Mouse (Mus musculus) forebrain, embryonic 13.5 days (tissue): ENCODE data around the gene Pdgfra. TPM values are rescaled to one million over a fixed set of nuclear protein-coding genes. Genes with fewer than 3 reads are reported as not detected.

Experiments used
- ATAC-seq: fragments of 200-750 bp; cut with Nextera tagmentation; 2 replicates; pipeline ENCODE4 v1.8.0; 2017
- H3K27ac ChIP-seq: fragments of 300-500 bp; sonication (generic); 2 replicates; pipeline ENCODE4 v1.5.1; 2015; ENCODE audit warnings: inconsistent platforms, mild to moderate bottlenecking, moderate library complexity
- H3K27me3 ChIP-seq: fragments of 300-500 bp; sonication (generic); 2 replicates; pipeline ENCODE4 v1.6.1; 2015; ENCODE audit warnings: mild to moderate bottlenecking, inconsistent platforms
- H3K36me3 ChIP-seq: fragments of 300-500 bp; sonication (generic); 2 replicates; pipeline ENCODE4 v1.6.1; 2015; ENCODE audit warnings: mild to moderate bottlenecking, inconsistent platforms; ENCODE audit not compliant: poor library complexity, severe bottlenecking
- H3K4me1 ChIP-seq: fragments of 300-500 bp; sonication (generic); 2 replicates; pipeline ENCODE4 v1.6.1; 2015; ENCODE audit warnings: inconsistent platforms
- H3K4me2 ChIP-seq: fragments of 300-500 bp; sonication (generic); 2 replicates; pipeline ENCODE4 v1.6.1; 2015; ENCODE audit warnings: inconsistent platforms, mild to moderate bottlenecking, moderate library complexity
- H3K4me3 ChIP-seq: fragments of 300-500 bp; sonication (generic); 2 replicates; pipeline ENCODE4 v1.5.1; 2015; ENCODE audit warnings: mild to moderate bottlenecking, inconsistent platforms
- H3K9ac ChIP-seq: fragments of 300-500 bp; sonication (generic); 2 replicates; pipeline ENCODE4 v1.6.1; 2015; ENCODE audit warnings: mild to moderate bottlenecking, inconsistent platforms
- H3K9me3 ChIP-seq: fragments of 300-500 bp; sonication (generic); replicated peaks from 2 replicates; pipeline ENCODE4 v1.6.1; 2016; ENCODE audit warnings: inconsistent platforms
- WGBS: fragments of 180-500 bp; shearing (Covaris S2); methylation state at CpG from one replicate; pipeline ENCODE4 v1.1.7; 2015; 5-methylcytosine and 5-hydroxymethylcytosine counted together
- polyA plus RNA-seq: library from polyadenylated mRNA; unstranded; fragments of >200 nt; fragmentation: Nextera tagmentation; extraction: Ambion mirVana; gene quantifications from 2 replicates; pipeline ENCODE4 v1.2.1, GENCODE M21; 2015

Gene Pdgfra
- 4.1 and 4.9 TPM in 2 replicates for polyA plus RNA-seq

GRCm38 (mm10) chr5:75152021-75152425 is at the start of gene Pdgfra:
Gene Pdgfra (plus strand): TSS chr5:75152292.
- WGBS, result 2% methylated on average over 10 of the region's 10 CpGs
- Histone ChIP-seq H3K27me3 (peaks cover 96% of the 10 kb centered on the region), H3K36me3 (no peaks in the 10 kb centered on the region), H3K9ac (no peak within 1 kb of the TSS), H3K4me3 (peak within 1 kb of the TSS; percentile 28), H3K4me1 (peaks cover 69% of the 10 kb centered on the region), H3K27ac (no peak within 1 kb of the TSS), H3K4me2 (peak within 1 kb of the TSS; percentile 54), H3K9me3 (no peaks in the 10 kb centered on the region)
- ATAC-seq, result no peak

GRCm38 (mm10) chr5:75106511-75106910 is 45.6 kb upstream of the Pdgfra start:
- WGBS, result 53% methylated on average over 3 of the region's 3 CpGs
- no peak for ATAC-seq
- no peak overlapping the region for H3K4me2 ChIP-seq

DNA sequence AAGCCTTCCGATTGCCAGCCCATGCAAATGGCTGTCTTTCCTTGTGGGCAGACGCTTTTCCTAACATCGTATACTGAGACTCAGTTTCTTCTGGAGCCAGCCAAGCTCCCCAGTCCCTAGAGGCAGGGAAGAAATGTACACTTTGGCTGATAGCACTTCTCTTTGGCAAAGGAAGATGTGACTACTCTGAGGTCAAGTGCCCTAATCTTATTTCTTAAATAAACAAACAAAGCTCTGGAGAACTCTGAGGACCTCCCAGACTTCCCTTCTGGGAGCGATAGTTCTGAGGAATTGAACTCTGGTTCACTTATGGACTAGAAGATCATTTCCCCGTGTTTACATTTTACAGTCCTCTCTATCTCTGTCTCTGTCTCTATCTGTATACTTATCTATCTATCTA is 42.7 kb upstream of the Pdgfra start:
- no peak for ATAC-seq
- H3K9me3 ChIP-seq, result peaks cover 4% of the 10 kb centered on the region; the same call in 1 of the 2 replicates
- no peak overlapping the region for H3K27ac ChIP-seq
- no peak overlapping the region for H3K4me3 ChIP-seq
- no peaks in the 10 kb centered on the region for H3K4me1 ChIP-seq
- no peak overlapping the region for H3K4me2 ChIP-seq
- no peaks in the 10 kb centered on the region for H3K36me3 ChIP-seq
- H3K9ac ChIP-seq, result no peak overlapping the region
- 79% methylated on average over 5 of the region's 5 CpGs for WGBS
- peaks cover 9% of the 10 kb centered on the region; the same call in 1 of the 2 replicates for H3K27me3 ChIP-seq

More at GRCm38 (mm10) chr5:75106511-75106910, 45.6 kb upstream of the Pdgfra start:
- Histone ChIP-seq H3K9me3 (peaks cover 4% of the 10 kb centered on the region; the same call in 1 of the 2 replicates), H3K4me1 (no peaks in the 10 kb centered on the region), H3K9ac (no peak overlapping the region), H3K27ac (no peak overlapping the region), H3K36me3 (no peaks in the 10 kb centered on the region), H3K27me3 (peaks cover 18% of the 10 kb centered on the region; the same call in 1 of the 2 replicates), H3K4me3 (no peak overlapping the region)

GRCm38 (mm10) chr5:75111781-75112180 is 40.3 kb upstream of the Pdgfra start:
- H3K27me3 ChIP-seq, result peaks cover 6% of the 10 kb centered on the region; the same call in 1 of the 2 replicates
- H3K36me3 ChIP-seq, result no peaks in the 10 kb centered on the region
- H3K27ac ChIP-seq, result no peak overlapping the region
- 49% methylated on average over 5 of the region's 5 CpGs for WGBS
- peaks cover 4% of the 10 kb centered on the region; the same call in 1 of the 2 replicates for H3K9me3 ChIP-seq
- no peaks in the 10 kb centered on the region for H3K4me1 ChIP-seq
- H3K9ac ChIP-seq, result no peak overlapping the region
- ATAC-seq, result no peak
- H3K4me2 ChIP-seq, result no peak overlapping the region
- H3K4me3 ChIP-seq, result no peak overlapping the region

- 70% methylated on average over 7 of the region's 7 CpGs for WGBS
- no peak for ATAC-seq
Observed at GRCm38 (mm10) chr5:75118840-75119239, 33.3 kb upstream of the Pdgfra start.

GRCm38 (mm10) chr5:75121646-75122045 is 30.4 kb upstream of the Pdgfra start:
- no peak overlapping the region for H3K4me2 ChIP-seq
- 40% methylated on average over 5 of the region's 5 CpGs for WGBS
- no peaks in the 10 kb centered on the region for H3K36me3 ChIP-seq
- H3K4me3 ChIP-seq, result no peak overlapping the region
- H3K27me3 ChIP-seq, result 0 out of 2 replicates have a peak, but pooled peaks cover 4% of the 10 kb centered on the region
- H3K4me1 ChIP-seq, result no peaks in the 10 kb centered on the region
- H3K27ac ChIP-seq, result no peak overlapping the region
- H3K9me3 ChIP-seq, result peaks cover 5% of the 10 kb centered on the region; the same call in 1 of the 2 replicates
- H3K9ac ChIP-seq, result no peak overlapping the region
- no peak for ATAC-seq

More at GRCm38 (mm10) chr5:75118840-75119239, 33.3 kb upstream of the Pdgfra start:
- Histone ChIP-seq H3K27me3 (0 out of 2 replicates have a peak, but pooled peaks cover 4% of the 10 kb centered on the region), H3K36me3 (no peaks in the 10 kb centered on the region), H3K27ac (no peak overlapping the region), H3K4me3 (no peak overlapping the region), H3K9ac (no peak overlapping the region), H3K4me1 (no peaks in the 10 kb centered on the region), H3K4me2 (no peak overlapping the region), H3K9me3 (peaks cover 5% of the 10 kb centered on the region; the same call in 1 of the 2 replicates)

GRCm38 (mm10) chr5:75134681-75135080 is 17.4 kb upstream of the Pdgfra start:
- H3K36me3 ChIP-seq, result no peaks in the 10 kb centered on the region
- H3K27ac ChIP-seq, result no peak overlapping the region
- H3K4me2 ChIP-seq, result no peak overlapping the region
- H3K9ac ChIP-seq, result no peak overlapping the region
- H3K4me1 ChIP-seq, result no peaks in the 10 kb centered on the region
- no peaks in the 10 kb centered on the region for H3K9me3 ChIP-seq
- no peak for ATAC-seq
- 89% methylated on average over 7 of the region's 7 CpGs for WGBS
- peaks cover 14% of the 10 kb centered on the region; the same call in 1 of the 2 replicates for H3K27me3 ChIP-seq
- no peak overlapping the region for H3K4me3 ChIP-seq

DNA sequence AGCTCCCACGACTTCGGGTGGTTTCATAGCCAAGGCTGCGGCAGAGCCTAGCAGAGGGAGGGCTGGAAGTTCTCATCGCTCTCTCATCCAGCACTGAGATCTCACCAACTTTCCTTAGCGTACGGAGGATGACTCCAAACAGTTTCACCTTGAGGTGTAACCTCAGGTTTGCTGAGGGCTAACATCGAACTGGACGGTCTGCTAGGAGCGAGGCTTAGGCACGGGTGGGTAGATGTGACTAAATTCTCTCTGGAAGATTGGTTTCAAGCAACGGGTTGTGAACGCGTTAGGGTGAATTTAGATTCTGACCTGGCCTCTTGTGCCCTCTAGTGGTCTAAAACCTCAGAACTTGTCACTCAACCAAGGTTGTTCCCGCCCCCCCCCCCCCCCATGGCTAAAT is 9.0 kb upstream of the Pdgfra start:
- Histone ChIP-seq H3K27ac (no peak overlapping the region), H3K36me3 (no peaks in the 10 kb centered on the region), H3K9ac (0 out of 2 replicates have a peak overlapping the region, but pooled peaks have one; percentile 34), H3K4me1 (peaks cover 9% of the 10 kb centered on the region), H3K27me3 (peaks cover 76% of the 10 kb centered on the region), H3K9me3 (no peaks in the 10 kb centered on the region), H3K4me2 (peak overlapping the region; percentile 51), H3K4me3 (peak overlapping the region; percentile 14)
- WGBS, result 2% methylated on average over 14 of the region's 14 CpGs
- ATAC-seq, result peak; percentile 36; the same call in 1 of the 2 replicates

- ATAC-seq, result no peak
- H3K36me3 ChIP-seq, result no peaks in the 10 kb centered on the region
- no peak overlapping the region for H3K4me2 ChIP-seq
- H3K4me3 ChIP-seq, result no peak overlapping the region
- no peak overlapping the region for H3K27ac ChIP-seq
- no peaks in the 10 kb centered on the region for H3K9me3 ChIP-seq
- H3K4me1 ChIP-seq, result peaks cover 14% of the 10 kb centered on the region
- H3K9ac ChIP-seq, result no peak overlapping the region
- whole genome bisulfite sequencing, result 41% methylated on average over 7 of the region's 7 CpGs
- H3K27me3 ChIP-seq, result peaks cover 76% of the 10 kb centered on the region
Observed at GRCm38 (mm10) chr5:75143767-75144166, 8.3 kb upstream of the Pdgfra start.

DNA sequence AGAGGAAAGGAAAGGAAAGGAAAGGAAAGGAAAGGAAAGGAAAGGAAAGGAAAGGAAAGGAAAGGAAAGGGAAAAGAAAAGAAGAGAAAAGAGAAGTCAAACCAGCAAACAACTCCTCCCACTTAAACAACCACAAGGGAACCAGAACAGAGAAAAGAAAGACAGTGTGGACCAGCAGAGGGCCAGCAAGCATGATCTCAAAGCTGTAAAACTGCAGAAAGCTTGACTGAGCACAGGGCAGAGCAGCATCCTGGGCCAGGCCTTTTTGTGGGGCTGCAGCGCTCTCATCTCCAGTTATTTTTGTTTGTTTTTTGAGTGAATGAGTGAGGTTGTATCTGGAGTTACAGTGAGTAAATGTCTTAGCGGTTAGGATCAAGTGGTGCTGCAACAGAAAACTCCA is 6.8 kb upstream of the Pdgfra start:
- Histone ChIP-seq H3K27me3 (peaks cover 79% of the 10 kb centered on the region), H3K4me3 (no peak overlapping the region), H3K4me2 (no peak overlapping the region), H3K4me1 (peaks cover 27% of the 10 kb centered on the region), H3K9me3 (no peaks in the 10 kb centered on the region), H3K27ac (no peak overlapping the region), H3K9ac (no peak overlapping the region), H3K36me3 (no peaks in the 10 kb centered on the region)
- ATAC-seq, result no peak
- 75% methylated on average over 2 of the region's 2 CpGs for WGBS

DNA sequence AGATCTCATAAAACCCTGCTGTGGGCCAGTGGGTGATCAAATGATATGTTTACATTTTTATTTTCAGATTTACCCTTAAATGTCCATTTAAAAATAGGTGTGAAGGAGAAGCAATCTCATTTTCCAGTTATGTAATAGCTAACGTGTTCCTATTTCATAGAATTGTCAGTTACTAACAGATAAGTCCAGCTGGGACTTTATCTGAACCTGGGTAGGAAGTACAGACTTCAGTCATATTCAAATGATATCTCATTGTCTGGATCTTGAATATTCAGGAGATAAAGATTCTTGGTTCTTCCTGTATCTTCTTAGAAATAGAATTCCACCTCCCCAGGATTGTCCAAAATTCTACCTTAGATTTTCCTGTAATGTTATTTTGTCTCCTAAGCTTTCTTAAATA is 5.6 kb upstream of the Pdgfra start:
- peaks cover 38% of the 10 kb centered on the region for H3K4me1 ChIP-seq
- no peaks in the 10 kb centered on the region for H3K36me3 ChIP-seq
- no peak overlapping the region for H3K27ac ChIP-seq
- H3K9ac ChIP-seq, result no peak overlapping the region
- WGBS, result 83% methylated on average over 1 of the region's 1 CpGs
- H3K27me3 ChIP-seq, result peaks cover 88% of the 10 kb centered on the region
- ATAC-seq, result no peak
- no peak overlapping the region for H3K4me2 ChIP-seq
- H3K4me3 ChIP-seq, result no peak overlapping the region
- no peaks in the 10 kb centered on the region for H3K9me3 ChIP-seq

DNA sequence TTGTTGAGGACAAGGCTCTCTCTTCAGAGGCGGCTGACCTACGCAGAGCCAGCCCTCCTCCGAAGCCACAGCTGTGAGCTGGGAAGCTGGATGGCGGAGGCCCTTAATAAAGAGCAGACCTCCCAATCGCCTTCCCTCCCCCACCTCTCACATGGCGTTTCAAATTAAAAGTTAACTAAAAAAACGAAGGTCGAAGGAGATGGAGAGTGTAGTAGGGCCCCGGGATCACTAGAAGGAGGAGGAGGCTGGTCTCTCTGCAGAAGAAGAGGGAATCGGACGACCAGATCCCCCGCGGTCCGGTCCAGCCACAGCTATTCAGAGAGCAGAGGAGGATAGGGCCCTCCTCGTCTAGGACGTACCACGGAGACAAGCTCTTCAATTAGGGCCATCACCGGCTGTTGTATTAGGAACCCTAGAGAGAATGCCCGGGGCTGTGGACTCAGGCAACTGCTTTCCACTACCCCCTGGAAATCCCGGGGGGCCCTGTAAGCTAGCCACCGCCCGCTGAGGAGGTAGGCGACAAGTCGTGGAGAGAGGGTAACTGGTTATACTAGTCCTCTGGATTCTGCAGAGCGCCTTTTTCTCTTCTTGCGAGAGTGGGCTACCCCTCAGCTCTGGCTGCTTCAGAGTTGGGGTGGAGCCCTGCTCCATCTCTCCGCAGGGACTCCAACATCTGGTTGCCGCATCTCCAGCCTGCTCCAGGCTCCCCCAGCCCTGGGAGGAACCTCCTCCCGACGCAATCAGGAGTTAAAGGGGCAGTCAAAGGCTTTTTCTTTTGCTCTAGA is 3.6 kb upstream of the Pdgfra start:
- Histone ChIP-seq H3K9me3 (no peaks in the 10 kb centered on the region), H3K4me1 (peaks cover 42% of the 10 kb centered on the region), H3K4me3 (no peak overlapping the region), H3K27me3 (peaks cover 96% of the 10 kb centered on the region), H3K36me3 (no peaks in the 10 kb centered on the region), H3K9ac (no peak overlapping the region), H3K27ac (no peak overlapping the region), H3K4me2 (peak overlapping the region; percentile 19)
- no peak; the same call in 1 of the 2 replicates for ATAC-seq
- WGBS, result 2% methylated on average over 30 of the region's 30 CpGs
